Mouse (Mus musculus): ENCODE results near the gene Arrdc2. TPM values are rescaled to one million over a fixed set of nuclear protein-coding genes. Genes with fewer than 3 reads are reported as not detected.

Gene Arrdc2
- total RNA-seq, 1 experiment, result 11.4 TPM

- DNase-seq (ENCODE audit: low read depth, low spot score), result no peak
- Histone ChIP-seq H3K36me3 (ENCODE audit: control insufficient read depth, insufficient read depth, low read length, poor library complexity, severe bottlenecking) (peaks cover 18% of the 10 kb centered on the region), H3K27ac (ENCODE audit: insufficient read depth, low read depth, low read length, poor library complexity, severe bottlenecking) (no peak overlapping the region), H3K4me3 (ENCODE audit: insufficient read depth in 1 of 2, low read depth in 1 of 2, low read length in 2 of 2, poor library complexity in 1 of 2, severe bottlenecking in 1 of 2) (no peak overlapping the region), H3K4me1 (ENCODE audit: control insufficient read depth in 2 of 2, insufficient read depth in 2 of 2, low read length in 2 of 2, poor library complexity in 1 of 2) (peaks cover 0 to 8% of the 10 kb centered on the region in 2 experiments; a peak in 2 of 4 replicates), H3K9me3 (ENCODE audit: control insufficient read depth, insufficient read depth, low read depth, low read length) (no peaks in the 10 kb centered on the region), H3K9ac (ENCODE audit: insufficient read depth, low read depth, low read length, poor library complexity, severe bottlenecking) (no peak overlapping the region)
- TF ChIP-seq CHD2 (IDR thresholded peaks at IDR 0.05; ENCODE audit: low read depth, low read length) (no peak), MAFK (IDR thresholded peaks at IDR 0.05; ENCODE audit: insufficient read depth, low read depth, low read length) (no peak)
- in situ Hi-C loops (cut with MboI; ENCODE audit: low sequenced_read_pairs in 2 of 2, unreplicated experiment in 2 of 2), result no loop called here
These were observed 6.5 kb downstream of the Arrdc2 start for GRCm38 (mm10) chr8:70833018-70833482.

- in situ Hi-C loops (cut with MboI; ENCODE audit: low sequenced_read_pairs in 2 of 2, unreplicated experiment in 2 of 2), result no loop called here
- peaks cover 0 to 8% of the 10 kb centered on the region in 2 experiments; a peak in 2 of 4 replicates for H3K4me1 ChIP-seq (ENCODE audit: control insufficient read depth in 2 of 2, insufficient read depth in 2 of 2, low read length in 2 of 2, poor library complexity in 1 of 2)
- no peaks in the 10 kb centered on the region for H3K9me3 ChIP-seq (ENCODE audit: control insufficient read depth, insufficient read depth, low read depth, low read length)
- H3K36me3 ChIP-seq (ENCODE audit: control insufficient read depth, insufficient read depth, low read length, poor library complexity, severe bottlenecking), result peaks cover 18% of the 10 kb centered on the region
- no peak for TF ChIP-seq CHD2 (IDR thresholded peaks at IDR 0.05; ENCODE audit: low read depth, low read length)
- no peak for TF ChIP-seq HCFC1 (IDR thresholded peaks at IDR 0.05; ENCODE audit: borderline replicate concordance, insufficient read depth, low read length)
- no peak overlapping the region for H3K9ac ChIP-seq (ENCODE audit: insufficient read depth, low read depth, low read length, poor library complexity, severe bottlenecking)
- H3K27ac ChIP-seq (ENCODE audit: insufficient read depth, low read depth, low read length, poor library complexity, severe bottlenecking), result no peak overlapping the region
- no peak for DNase-seq (ENCODE audit: low read depth, low spot score)
- H3K4me3 ChIP-seq (ENCODE audit: insufficient read depth in 1 of 2, low read depth in 1 of 2, low read length in 2 of 2, poor library complexity in 1 of 2, severe bottlenecking in 1 of 2), result no peak overlapping the region
These were observed 7.1 kb downstream of the Arrdc2 start for GRCm38 (mm10) chr8:70832371-70832770.

- H3K4me1 ChIP-seq (ENCODE audit: control insufficient read depth in 2 of 2, insufficient read depth in 2 of 2, low read length in 2 of 2, poor library complexity in 1 of 2), result peaks cover 0 to 8% of the 10 kb centered on the region in 2 experiments; a peak in 2 of 4 replicates
- H3K9me3 ChIP-seq (ENCODE audit: control insufficient read depth, insufficient read depth, low read depth, low read length), result no peaks in the 10 kb centered on the region
- TF ChIP-seq MAFK (IDR thresholded peaks at IDR 0.05; ENCODE audit: insufficient read depth, low read depth, low read length), result no peak
- TF ChIP-seq ZNF384 (IDR thresholded peaks at IDR 0.05; ENCODE audit: low read depth, low read length), result no peak
- no peak for TF ChIP-seq ZC3H11A (IDR thresholded peaks at IDR 0.05; ENCODE audit: borderline replicate concordance, low read depth, low read length)
- TF ChIP-seq CHD2 (IDR thresholded peaks at IDR 0.05; ENCODE audit: low read depth, low read length), result no peak
- TF ChIP-seq HCFC1 (IDR thresholded peaks at IDR 0.05; ENCODE audit: borderline replicate concordance, insufficient read depth, low read length), result no peak
- H3K4me3 ChIP-seq (ENCODE audit: insufficient read depth in 1 of 2, low read depth in 1 of 2, low read length in 2 of 2, poor library complexity in 1 of 2, severe bottlenecking in 1 of 2), result no peak overlapping the region
- no peak overlapping the region for H3K27ac ChIP-seq (ENCODE audit: insufficient read depth, low read depth, low read length, poor library complexity, severe bottlenecking)
- DNase-seq (ENCODE audit: low read depth, low spot score), result no peak
- H3K9ac ChIP-seq (ENCODE audit: insufficient read depth, low read depth, low read length, poor library complexity, severe bottlenecking), result no peak overlapping the region
- peaks cover 11% of the 10 kb centered on the region for H3K36me3 ChIP-seq (ENCODE audit: control insufficient read depth, insufficient read depth, low read length, poor library complexity, severe bottlenecking)
- in situ Hi-C loops (cut with MboI; ENCODE audit: low sequenced_read_pairs in 2 of 2, unreplicated experiment in 2 of 2), result no loop called here
These were observed 8.0 kb downstream of the Arrdc2 start for GRCm38 (mm10) chr8:70831517-70831916.

- no peak for DNase-seq (ENCODE audit: low read depth, low spot score)
- H3K4me3 ChIP-seq (ENCODE audit: insufficient read depth in 1 of 2, low read depth in 1 of 2, low read length in 2 of 2, poor library complexity in 1 of 2, severe bottlenecking in 1 of 2), result no peak overlapping the region
- no peaks in the 10 kb centered on the region for H3K9me3 ChIP-seq (ENCODE audit: control insufficient read depth, insufficient read depth, low read depth, low read length)
- no peak overlapping the region for H3K9ac ChIP-seq (ENCODE audit: insufficient read depth, low read depth, low read length, poor library complexity, severe bottlenecking)
- TF ChIP-seq MAFK (IDR thresholded peaks at IDR 0.05; ENCODE audit: insufficient read depth, low read depth, low read length) (no peak), ZC3H11A (IDR thresholded peaks at IDR 0.05; ENCODE audit: borderline replicate concordance, low read depth, low read length) (no peak), ZNF384 (IDR thresholded peaks at IDR 0.05; ENCODE audit: low read depth, low read length) (no peak), CHD2 (IDR thresholded peaks at IDR 0.05; ENCODE audit: low read depth, low read length) (no peak), HCFC1 (IDR thresholded peaks at IDR 0.05; ENCODE audit: borderline replicate concordance, insufficient read depth, low read length) (no peak)
- in situ Hi-C loops (cut with MboI; ENCODE audit: low sequenced_read_pairs in 2 of 2, unreplicated experiment in 2 of 2), result no loop called here
- H3K4me1 ChIP-seq (ENCODE audit: control insufficient read depth in 2 of 2, insufficient read depth in 2 of 2, low read length in 2 of 2, poor library complexity in 1 of 2), result peaks cover 0 to 4% of the 10 kb centered on the region in 2 experiments; a peak in 1 of 4 replicates
- H3K27ac ChIP-seq (ENCODE audit: insufficient read depth, low read depth, low read length, poor library complexity, severe bottlenecking), result no peak overlapping the region
- H3K36me3 ChIP-seq (ENCODE audit: control insufficient read depth, insufficient read depth, low read length, poor library complexity, severe bottlenecking), result no peaks in the 10 kb centered on the region
These were observed 11.7 kb downstream of the Arrdc2 start for GRCm38 (mm10) chr8:70827796-70828195.

GRCm38 (mm10) chr8:70827010-70827409 is 12.5 kb downstream of the Arrdc2 start:
- TF ChIP-seq ZNF384 (IDR thresholded peaks at IDR 0.05; ENCODE audit: low read depth, low read length) (no peak), HCFC1 (IDR thresholded peaks at IDR 0.05; ENCODE audit: borderline replicate concordance, insufficient read depth, low read length) (no peak), MAFK (IDR thresholded peaks at IDR 0.05; ENCODE audit: insufficient read depth, low read depth, low read length) (no peak), ZC3H11A (IDR thresholded peaks at IDR 0.05; ENCODE audit: borderline replicate concordance, low read depth, low read length) (no peak), CHD2 (IDR thresholded peaks at IDR 0.05; ENCODE audit: low read depth, low read length) (no peak)
- Histone ChIP-seq H3K27ac (ENCODE audit: insufficient read depth, low read depth, low read length, poor library complexity, severe bottlenecking) (no peak overlapping the region), H3K9ac (ENCODE audit: insufficient read depth, low read depth, low read length, poor library complexity, severe bottlenecking) (no peak overlapping the region), H3K4me3 (ENCODE audit: insufficient read depth in 1 of 2, low read depth in 1 of 2, low read length in 2 of 2, poor library complexity in 1 of 2, severe bottlenecking in 1 of 2) (no peak overlapping the region), H3K36me3 (ENCODE audit: control insufficient read depth, insufficient read depth, low read length, poor library complexity, severe bottlenecking) (no peaks in the 10 kb centered on the region), H3K9me3 (ENCODE audit: control insufficient read depth, insufficient read depth, low read depth, low read length) (no peaks in the 10 kb centered on the region), H3K4me1 (ENCODE audit: control insufficient read depth in 2 of 2, insufficient read depth in 2 of 2, low read length in 2 of 2, poor library complexity in 1 of 2) (peaks cover 0 to 4% of the 10 kb centered on the region in 2 experiments; a peak in 1 of 4 replicates)
- no peak for DNase-seq (ENCODE audit: low read depth, low spot score)
- in situ Hi-C loops (cut with MboI; ENCODE audit: low sequenced_read_pairs in 2 of 2, unreplicated experiment in 2 of 2), result no loop called here

All from ES-E14 (cell line).